Mouse (Mus musculus): ENCODE measurements at regions not wholly inside any gene's neighbourhood (a gene's known extent, or its start where the extent isn't known, plus 50 kb on each side); places are given as distances from the start of the nearest gene placed in this dataset.
"Not testable (repeated sequence)": the region's sequence is repeated elsewhere in the genome, so short reads cannot be mapped to it uniquely, and the experiment has no call there.

GRCm38 (mm10) chr1:166900028-166900427 lies 101.2 kb upstream of the Fam78b start:
- no peak for DNase-seq (ENCODE audit: low spot score)

GRCm38 (mm10) chr1:166900441-166901161 lies 100.6 kb upstream of the Fam78b start:
- DNase-seq (ENCODE audit: low spot score) = no peak

- DNase-seq (ENCODE audit: low spot score) = no peak
These were observed 99.6 kb upstream of the Fam78b start for GRCm38 (mm10) chr1:166901574-166901973.

- DNase-seq (ENCODE audit: low spot score) = no peak
These were observed 97.8 kb upstream of the Fam78b start for GRCm38 (mm10) chr1:166903417-166903816.

- DNase-seq (ENCODE audit: low spot score) = no peak
These were observed 92.9 kb upstream of the Fam78b start for GRCm38 (mm10) chr1:166908231-166908805.

- not testable (repeated sequence) for DNase-seq (ENCODE audit: low spot score)
These were observed 89.0 kb upstream of the Fam78b start for GRCm38 (mm10) chr1:166912195-166912594.

GRCm38 (mm10) chr1:166922911-166923712 lies 78.1 kb upstream of the Fam78b start:
- DNase-seq (ENCODE audit: low spot score) = no peak

- DNase-seq (ENCODE audit: low spot score) = no peak
These were observed 77.6 kb upstream of the Fam78b start for GRCm38 (mm10) chr1:166923713-166923975.

GRCm38 (mm10) chr1:166924126-166924525 lies 77.1 kb upstream of the Fam78b start:
- no peak for DNase-seq (ENCODE audit: low spot score)

GRCm38 (mm10) chr1:166926078-166926477 lies 75.1 kb upstream of the Fam78b start:
- no peak for DNase-seq (ENCODE audit: low spot score)

GRCm38 (mm10) chr1:166939744-166940143 lies 61.5 kb upstream of the Fam78b start:
- not testable (repeated sequence) for DNase-seq (ENCODE audit: low spot score)

- DNase-seq (ENCODE audit: low spot score) = not testable (repeated sequence)
These were observed 60.8 kb upstream of the Fam78b start for GRCm38 (mm10) chr1:166940146-166941076.

GRCm38 (mm10) chr1:166942201-166942600 lies 59.0 kb upstream of the Fam78b start:
- DNase-seq (ENCODE audit: low spot score) = no peak

GRCm38 (mm10) chr1:166944540-166944939 lies 56.7 kb upstream of the Fam78b start:
- no peak for DNase-seq (ENCODE audit: low spot score)

- DNase-seq (ENCODE audit: low spot score) = no peak
These were observed 53.1 kb upstream of the Fam78b start for GRCm38 (mm10) chr1:166947844-166948702.
